Mouse (Mus musculus) heart, postnatal 0 days (tissue): ENCODE measurements around the gene Dlg2. TPM values are rescaled to one million over a fixed set of nuclear protein-coding genes. Genes with fewer than 3 reads are reported as not detected.

Experiments
- ATAC-seq: fragments of 200-750 bp; cut with Nextera tagmentation; 2 replicates; pipeline ENCODE4 v1.8.0; 2017; ENCODE audit warnings: low read depth, moderate number of reproducible peaks, moderate library complexity; ENCODE audit not compliant: insufficient read depth
- DNase-seq: peaks from one replicate; pipeline ENCODE4 v3.0.0-alpha.2; 2016; ENCODE audit warnings: low spot score
- H3K27ac ChIP-seq: fragments of 300-500 bp; sonication (generic); 2 replicates; pipeline ENCODE4 v1.5.1; 2014; ENCODE audit warnings: low read depth, mild to moderate bottlenecking
- H3K27me3 ChIP-seq: fragments of 300-500 bp; sonication (generic); 2 replicates; pipeline ENCODE4 v1.6.1; 2014; ENCODE audit warnings: low read length, mixed read lengths; ENCODE audit not compliant: control insufficient read depth, insufficient read depth
- H3K36me3 ChIP-seq: fragments of 300-500 bp; sonication (generic); replicated peaks from 2 replicates; pipeline ENCODE4 v1.6.1; 2014; ENCODE audit warnings: low read length, mixed read lengths; ENCODE audit not compliant: control insufficient read depth, insufficient read depth
- H3K4me1 ChIP-seq: fragments of 300-500 bp; sonication (generic); 2 replicates; pipeline ENCODE4 v1.6.1; 2014; ENCODE audit warnings: antibody characterized with exemption; ENCODE audit not compliant: control insufficient read depth, insufficient read depth
- H3K4me2 ChIP-seq: fragments of 300-500 bp; sonication (generic); 2 replicates; pipeline ENCODE4 v1.6.1; 2014; ENCODE audit warnings: low read depth, mild to moderate bottlenecking, low read length, moderate library complexity
- H3K4me3 ChIP-seq: fragments of 300-500 bp; sonication (generic); 2 replicates; pipeline ENCODE4 v1.5.1; 2014; ENCODE audit warnings: low read depth, low read length
- H3K9ac ChIP-seq: fragments of 300-500 bp; sonication (generic); replicated peaks from 2 replicates; pipeline ENCODE4 v1.6.1; 2014; ENCODE audit warnings: low read depth, low read length, mixed read lengths
- H3K9me3 ChIP-seq: fragments of 300-500 bp; sonication (generic); replicated peaks from 2 replicates; pipeline ENCODE4 v1.6.1; 2016; ENCODE audit warnings: low read length; ENCODE audit not compliant: control insufficient read depth
- CTCF ChIP-seq: IDR thresholded peaks from 2 replicates; pipeline ENCODE4 v1.5.1; 2016; ENCODE audit warnings: antibody characterized with exemption, control low read depth, low read depth
- EP300 ChIP-seq: IDR thresholded peaks from 2 replicates; pipeline ENCODE4 v1.6.1; 2016; ENCODE audit warnings: antibody characterized with exemption, low read depth
- WGBS: fragments of 180-500 bp; shearing (Covaris S2); extraction: QIAGEN DNeasy Blood & Tissue Kit; methylation state at CpG from one replicate; pipeline ENCODE4 v1.1.7; 2014; 5-methylcytosine and 5-hydroxymethylcytosine counted together
- polyA plus RNA-seq: library from polyadenylated mRNA; unstranded; fragments of >200 nt; fragmentation: Nextera tagmentation; extraction: Ambion mirVana; gene quantifications from 2 replicates; pipeline ENCODE4 v1.2.1, GENCODE M21; 2015
- total RNA-seq: library from RNA; depleted of rRNA; stranded (reverse); fragments of >200 nt; gene quantifications from 2 replicates; pipeline ENCODE4 v1.2.3, GENCODE M21; 2014; ENCODE audit warnings: low replicate concordance; rRNA removed

The Dlg2 gene
- total and polyA plus RNA-seq, 2 experiments from 2014 or later: 1.3 to 2.3 TPM

DNA sequence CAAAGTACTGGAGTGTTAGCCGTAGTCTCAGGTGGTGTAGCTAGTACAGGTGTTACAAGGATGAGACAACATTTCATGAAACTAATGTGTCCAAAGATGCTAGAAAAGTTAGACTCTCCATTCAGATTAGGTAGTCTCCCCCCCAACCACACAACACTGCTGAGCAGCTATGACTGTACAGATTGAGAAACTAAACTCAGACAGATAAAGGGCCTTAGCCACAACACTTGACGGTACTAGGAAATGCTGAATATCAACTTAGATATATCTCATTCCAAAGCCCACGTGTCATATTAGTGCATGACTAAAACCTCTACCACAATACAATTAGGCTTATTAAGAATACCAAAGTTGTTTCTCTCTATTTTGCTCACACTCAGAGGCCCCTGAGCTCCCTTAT lies 2006.9 kb downstream of the Dlg2 start:
- Histone ChIP-seq H3K4me1 (no peaks in the 10 kb centered on the region), H3K36me3 (no peaks in the 10 kb centered on the region), H3K4me3 (no peak overlapping the region), H3K9me3 (no peaks in the 10 kb centered on the region), H3K27me3 (no peaks in the 10 kb centered on the region), H3K9ac (no peak overlapping the region), H3K4me2 (no peak overlapping the region), H3K27ac (no peak overlapping the region)
- ATAC-seq: no peak
- TF ChIP-seq CTCF (no peak), EP300 (no peak)
- DNase-seq: no peak
- WGBS: 59% methylated on average over 3 of the region's 3 CpGs

DNA sequence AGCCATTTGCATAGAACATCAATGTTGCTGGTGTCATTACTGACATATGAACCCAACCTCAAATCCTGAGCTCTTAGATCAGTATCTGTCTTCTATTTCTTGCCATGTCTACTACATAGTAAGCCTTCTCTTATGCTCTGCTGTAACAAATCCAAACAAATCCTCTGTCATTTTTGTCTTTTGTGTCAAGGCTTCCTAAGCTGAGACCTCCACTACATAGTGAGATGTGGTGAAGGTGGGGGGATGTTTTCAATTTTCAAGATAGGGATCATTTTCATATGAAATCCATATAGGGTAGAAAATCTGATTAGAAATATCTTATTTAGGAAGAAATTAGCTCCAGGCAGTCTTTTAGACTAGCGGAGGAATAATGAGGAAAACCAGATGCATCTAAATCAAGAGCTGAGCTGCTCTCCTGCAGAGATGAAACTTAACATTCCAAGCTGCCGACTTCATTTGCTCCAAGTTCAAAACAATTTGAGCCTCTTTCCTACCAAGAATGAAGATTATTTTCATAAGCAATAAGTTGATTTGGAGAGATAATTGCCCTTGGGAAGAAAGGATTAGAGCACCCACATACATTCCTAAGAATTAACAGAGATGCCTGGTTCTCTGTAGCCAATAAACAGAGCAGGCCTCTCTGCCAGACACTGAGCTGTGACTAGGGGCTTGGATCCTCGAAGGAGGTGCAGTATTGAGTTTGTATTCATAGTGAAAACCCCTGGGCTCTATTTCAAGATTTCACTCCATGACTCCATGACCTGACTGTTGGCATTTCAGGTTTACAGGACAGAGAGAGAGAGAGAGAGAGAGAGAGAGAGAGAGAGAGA lies 2009.6 kb downstream of the Dlg2 start:
- WGBS: 35% methylated on average over 3 of the region's 3 CpGs
- H3K36me3 ChIP-seq: no peaks in the 10 kb centered on the region

DNA sequence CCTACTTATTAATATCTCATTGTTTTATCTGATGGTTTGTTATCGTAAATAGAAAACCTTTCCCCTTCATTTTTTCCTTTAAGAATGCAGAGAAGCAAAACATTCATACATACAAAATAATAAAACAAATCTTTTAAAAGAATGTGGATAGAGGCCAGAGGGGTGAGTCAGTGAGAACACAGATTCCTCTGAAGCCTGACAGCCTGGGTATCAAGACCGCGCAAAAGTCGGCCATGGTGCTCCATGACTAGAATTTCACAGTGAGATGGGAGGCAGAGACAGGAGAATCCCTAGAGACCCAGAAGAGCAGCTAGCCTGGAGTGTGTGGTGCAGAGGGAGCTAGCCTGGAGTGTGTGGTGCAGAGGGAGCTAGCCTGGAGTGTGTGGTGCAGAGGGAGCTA lies 2010.4 kb downstream of the Dlg2 start:
- no peak overlapping the region for H3K9ac ChIP-seq
- no peaks in the 10 kb centered on the region for H3K9me3 ChIP-seq
- 78% methylated on average over 4 of the region's 4 CpGs for WGBS
- no peaks in the 10 kb centered on the region for H3K36me3 ChIP-seq
- DNase-seq (no peak), ATAC-seq (no peak)
- TF ChIP-seq CTCF (no peak), EP300 (no peak)
- no peak overlapping the region for H3K4me3 ChIP-seq
- H3K4me2 ChIP-seq: no peak overlapping the region
- H3K27me3 ChIP-seq: no peaks in the 10 kb centered on the region
- no peak overlapping the region for H3K27ac ChIP-seq
- H3K4me1 ChIP-seq: no peaks in the 10 kb centered on the region

More for the DNA sequence above, 2009.6 kb downstream of the Dlg2 start:
- ATAC-seq (no peak), DNase-seq (no peak)
- Histone ChIP-seq H3K27me3 (no peaks in the 10 kb centered on the region), H3K4me2 (no peak overlapping the region), H3K9me3 (no peaks in the 10 kb centered on the region), H3K27ac (no peak overlapping the region), H3K4me3 (no peak overlapping the region), H3K4me1 (no peaks in the 10 kb centered on the region), H3K9ac (no peak overlapping the region)
- TF ChIP-seq EP300 (no peak), CTCF (no peak)

DNA sequence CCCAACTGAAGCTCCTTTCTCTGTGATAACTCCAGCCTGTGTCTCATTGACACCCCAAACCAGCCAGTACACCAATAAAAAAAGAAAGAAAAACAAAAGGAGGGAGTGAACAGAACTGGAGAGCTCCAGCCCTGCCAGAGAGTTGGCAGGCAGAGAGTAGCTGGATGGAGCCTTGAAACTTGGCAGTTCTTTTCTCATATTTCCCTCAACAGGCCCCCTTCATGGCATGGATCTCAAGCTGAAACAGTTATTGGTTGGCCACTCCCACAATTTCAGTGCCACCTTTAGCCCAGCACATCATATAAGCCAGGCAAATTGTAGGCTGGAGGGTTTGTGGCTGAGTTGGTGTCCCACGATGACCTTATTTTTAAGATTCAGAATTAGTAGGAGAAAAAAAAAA lies 2015.8 kb downstream of the Dlg2 start:
- Histone ChIP-seq H3K4me3 (no peak overlapping the region), H3K36me3 (no peaks in the 10 kb centered on the region), H3K9me3 (no peaks in the 10 kb centered on the region), H3K9ac (no peak overlapping the region), H3K27ac (no peak overlapping the region), H3K27me3 (no peaks in the 10 kb centered on the region), H3K4me2 (no peak overlapping the region), H3K4me1 (no peaks in the 10 kb centered on the region)
- 83% methylated on average over 1 of the region's 1 CpGs for WGBS
- DNase-seq (no peak), ATAC-seq (no peak)
- TF ChIP-seq EP300: no peak
- TF ChIP-seq CTCF: no peak

DNA sequence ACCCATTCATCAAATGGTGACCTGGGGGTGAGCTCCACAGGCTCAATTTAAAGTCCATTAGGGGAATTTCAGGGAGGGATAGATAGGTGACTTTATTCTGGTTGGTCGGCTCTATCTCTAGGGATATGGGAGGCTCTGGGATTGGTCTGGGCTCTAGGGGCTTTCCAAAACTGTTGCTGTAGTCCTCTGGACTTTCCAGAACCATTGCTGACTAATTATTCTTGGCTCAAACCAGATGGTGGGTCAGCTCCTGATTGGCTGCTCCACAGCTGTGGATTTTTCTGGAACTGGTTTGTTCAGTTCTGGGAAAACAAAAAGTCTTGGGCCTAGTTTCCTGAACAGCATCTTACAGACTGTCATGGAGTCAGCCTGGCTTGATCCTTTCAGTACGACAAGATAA lies 2017.0 kb downstream of the Dlg2 start:
- no peaks in the 10 kb centered on the region for H3K9me3 ChIP-seq
- H3K4me3 ChIP-seq: no peak overlapping the region
- 85% methylated on average over 2 of the region's 2 CpGs for WGBS
- no peak for ATAC-seq
- H3K4me2 ChIP-seq: no peak overlapping the region
- no peaks in the 10 kb centered on the region for H3K36me3 ChIP-seq
- H3K27me3 ChIP-seq: no peaks in the 10 kb centered on the region
- no peak for DNase-seq
- H3K4me1 ChIP-seq: no peaks in the 10 kb centered on the region
- H3K27ac ChIP-seq: no peak overlapping the region
- no peak for TF ChIP-seq CTCF
- H3K9ac ChIP-seq: no peak overlapping the region

Other genes with a start within 250 kb of the Dlg2 start
- gene Ccdc83, start 210.9 kb upstream of the Dlg2 start, total RNA-seq: not detected in 2 replicates
- not detected in 2 replicates for gene Ccdc83, start 210.9 kb upstream of the Dlg2 start, polyA plus RNA-seq
- 4.6 and 7.0 TPM in 2 replicates for gene Sytl2, start 174.4 kb upstream of the Dlg2 start, total RNA-seq
- 8.0 and 8.7 TPM in 2 replicates for gene Sytl2, start 174.4 kb upstream of the Dlg2 start, polyA plus RNA-seq
- gene Ccdc89, start 50.1 kb upstream of the Dlg2 start, total RNA-seq: not detected in 2 replicates
- gene Ccdc89, start 50.1 kb upstream of the Dlg2 start, polyA plus RNA-seq: 0.30 and 0.51 TPM in 2 replicates
- 49.3 and 55.3 TPM in 2 replicates for gene Crebzf, start 33.9 kb upstream of the Dlg2 start, total RNA-seq
- gene Crebzf, start 33.9 kb upstream of the Dlg2 start, polyA plus RNA-seq: 10.6 and 11.3 TPM in 2 replicates
- gene Tmem126a, start 19.4 kb upstream of the Dlg2 start, total RNA-seq: 82.2 and 107 TPM in 2 replicates
- gene Tmem126a, start 19.4 kb upstream of the Dlg2 start, polyA plus RNA-seq: 185 and 187 TPM in 2 replicates
- gene Tmem126b, start 671 bp upstream of the Dlg2 start, total RNA-seq: 6.8 and 12.7 TPM in 2 replicates
- 30.6 and 35.7 TPM in 2 replicates for gene Tmem126b, start 671 bp upstream of the Dlg2 start, polyA plus RNA-seq